Mouse (Mus musculus) heart, postnatal 14 days (tissue): Measurements from ENCODE around the gene Srd5a1. TPM values are rescaled to one million over a fixed set of nuclear protein-coding genes. Genes with fewer than 3 reads are reported as not detected.

Experiments
- DNase-seq, 2 experiments: peaks; one replicate each; pipeline ENCODE4 v3.0.0; 2021 to 2022
- intact Hi-C: fragments of 180-260 bp; cut with DNase I; formaldehyde crosslinking; loops from one replicate; pipeline ENCODE4 v1.15.1; 2025
- total RNA-seq, 2 experiments: library from RNA; stranded (reverse); gene quantifications; 2 replicates each; pipeline ENCODE4 v1.2.3; 2021

The Srd5a1 gene
- total RNA-seq, 2 experiments from 2014 or later = 1.6 to 1.7 TPM

GRCm38 (mm10) chr13:69525867-69526266 lies 85.4 kb downstream of the Srd5a1 start:
- intact Hi-C loops = no loop called here
- DNase-seq = no peak

GRCm38 (mm10) chr13:69524158-69524530 lies 87.1 kb downstream of the Srd5a1 start:
- intact Hi-C loops = no loop called here
- DNase-seq = no peak

Other genes starting within 250 kb of the Srd5a1 start
- gene Nsun2, start 77.7 kb downstream of the Srd5a1 start, total RNA-seq = 10 to 100 TPM; 35.8 to 42.0 TPM
- 10 to 100 TPM; 12.2 to 13.5 TPM for gene Tent4a, start 76.8 kb downstream of the Srd5a1 start, total RNA-seq
- 1 to 10 TPM; 1.3 to 1.9 TPM for gene Ube2ql1, start 128.4 kb upstream of the Srd5a1 start, total RNA-seq
- 10 to 100 TPM; 25.2 to 31.3 TPM for gene Med10, start 191.0 kb upstream of the Srd5a1 start, total RNA-seq